Mouse (Mus musculus) erythroid progenitor cell, adult 5-6 weeks (primary cell): ENCODE data around the gene Gm28038. TPM values are rescaled to one million over a fixed set of nuclear protein-coding genes. Genes with fewer than 3 reads are reported as not detected.

Experiments used
- ATAC-seq: replicated peaks from 2 replicates; pipeline ENCODE4 v1.8.0; 2016; ENCODE audit warnings: moderate number of reproducible peaks, mild to moderate bottlenecking, moderate TSS enrichment, inconsistent platforms; ENCODE audit not compliant: poor library complexity, low FRiP score, severe bottlenecking
- total RNA-seq, 2 experiments: library from RNA; stranded (forward) in 1 of 2; stranded (reverse) in 1 of 2; fragments of 150-400 nt in 1 of 2; fragments of 186-747, 209-891 nt in 1 of 2; gene quantifications; 2 replicates each; pipeline versions ENCODE4 v1.2.3 to v1.2.4; 2015 to 2017; ENCODE audit warnings: low replicate concordance in 2 of 2

The Gm28038 gene
- total RNA-seq, 2 experiments from 2014 or later, result not detected

- no peak for ATAC-seq
These were observed 56.3 kb downstream of the Gm28038 start for GRCm38 (mm10) chr2:30337179-30337578.

- ATAC-seq, result no peak
These were observed 61.2 kb downstream of the Gm28038 start for GRCm38 (mm10) chr2:30342061-30342460.

- ATAC-seq, result no peak
These were observed 61.7 kb downstream of the Gm28038 start for GRCm38 (mm10) chr2:30342544-30342943.

- ATAC-seq, result no peak
These were observed 62.8 kb downstream of the Gm28038 start for GRCm38 (mm10) chr2:30343601-30344137.

- ATAC-seq, result no peak
These were observed 65.3 kb downstream of the Gm28038 start for GRCm38 (mm10) chr2:30345971-30346676.

- ATAC-seq, result no peak
These were observed 68.4 kb downstream of the Gm28038 start for GRCm38 (mm10) chr2:30349196-30349595.

Other genes with a start within 250 kb of the Gm28038 start
- 2.1 and 3.2 TPM in 2 replicates for gene Wdr34, start 232.2 kb upstream of the Gm28038 start, total RNA-seq (2015; ENCODE audit: low replicate concordance)
- gene Wdr34, start 232.2 kb upstream of the Gm28038 start, total RNA-seq (2017; ENCODE audit: low replicate concordance), result 0.26 TPM in 1 of 2 replicates, not detected in the other
- 56.2 and 60.5 TPM in 2 replicates for gene Set, start 223.7 kb upstream of the Gm28038 start, total RNA-seq (2015; ENCODE audit: low replicate concordance)
- 155 and 219 TPM in 2 replicates for gene Set, start 223.7 kb upstream of the Gm28038 start, total RNA-seq (2017; ENCODE audit: low replicate concordance)
- not detected in 2 replicates for gene Pkn3, start 203.4 kb upstream of the Gm28038 start, total RNA-seq (2015; ENCODE audit: low replicate concordance)
- not detected in 2 replicates for gene Pkn3, start 203.4 kb upstream of the Gm28038 start, total RNA-seq (2017; ENCODE audit: low replicate concordance)
- 8.6 and 13.4 TPM in 2 replicates for gene Zdhhc12, start 187.4 kb upstream of the Gm28038 start, total RNA-seq (2015; ENCODE audit: low replicate concordance)
- gene Zdhhc12, start 187.4 kb upstream of the Gm28038 start, total RNA-seq (2017; ENCODE audit: low replicate concordance), result 2.3 and 4.0 TPM in 2 replicates
- gene Zer1, start 156.5 kb upstream of the Gm28038 start, total RNA-seq (2015; ENCODE audit: low replicate concordance), result 10.9 and 27.4 TPM in 2 replicates
- 6.7 and 11.7 TPM in 2 replicates for gene Zer1, start 156.5 kb upstream of the Gm28038 start, total RNA-seq (2017; ENCODE audit: low replicate concordance)
- 4.7 and 9.2 TPM in 2 replicates for gene Tbc1d13, start 147.3 kb upstream of the Gm28038 start, total RNA-seq (2015; ENCODE audit: low replicate concordance)
- 4.8 and 13.2 TPM in 2 replicates for gene Tbc1d13, start 147.3 kb upstream of the Gm28038 start, total RNA-seq (2017; ENCODE audit: low replicate concordance)
- gene Endog, start 109.5 kb upstream of the Gm28038 start, total RNA-seq (2015; ENCODE audit: low replicate concordance), result not detected in 2 replicates
- gene Endog, start 109.5 kb upstream of the Gm28038 start, total RNA-seq (2017; ENCODE audit: low replicate concordance), result 1.7 TPM in 1 of 2 replicates, not detected in the other
- 2.9 and 10.5 TPM in 2 replicates for gene Spout1, start 102.6 kb upstream of the Gm28038 start, total RNA-seq (2015; ENCODE audit: low replicate concordance)
- 3.5 and 7.6 TPM in 2 replicates for gene Spout1, start 102.6 kb upstream of the Gm28038 start, total RNA-seq (2017; ENCODE audit: low replicate concordance)
- 3.2 TPM in 1 of 2 replicates, not detected in the other for gene Kyat1, start 75.2 kb upstream of the Gm28038 start, total RNA-seq (2015; ENCODE audit: low replicate concordance)
- gene Kyat1, start 75.2 kb upstream of the Gm28038 start, total RNA-seq (2017; ENCODE audit: low replicate concordance), result 1.8 and 2.3 TPM in 2 replicates
- 9.6 and 11.9 TPM in 2 replicates for gene Lrrc8a, start 43.3 kb upstream of the Gm28038 start, total RNA-seq (2015; ENCODE audit: low replicate concordance)
- gene Lrrc8a, start 43.3 kb upstream of the Gm28038 start, total RNA-seq (2017; ENCODE audit: low replicate concordance), result 6.9 and 10.7 TPM in 2 replicates
- not detected in 2 replicates for gene Gm28035, start 40.5 kb upstream of the Gm28038 start, total RNA-seq (2015; ENCODE audit: low replicate concordance)
- gene Gm28035, start 40.5 kb upstream of the Gm28038 start, total RNA-seq (2017; ENCODE audit: low replicate concordance), result 0.13 TPM in 1 of 2 replicates, not detected in the other
- 6.1 and 11.3 TPM in 2 replicates for gene Phyhd1, start 14.8 kb upstream of the Gm28038 start, total RNA-seq (2015; ENCODE audit: low replicate concordance)
- gene Phyhd1, start 14.8 kb upstream of the Gm28038 start, total RNA-seq (2017; ENCODE audit: low replicate concordance), result 2.8 and 9.6 TPM in 2 replicates
- 1.3 TPM in 1 of 2 replicates, not detected in the other for gene Dolk, start 5.3 kb downstream of the Gm28038 start, total RNA-seq (2015; ENCODE audit: low replicate concordance)
- gene Dolk, start 5.3 kb downstream of the Gm28038 start, total RNA-seq (2017; ENCODE audit: low replicate concordance), result 1.0 TPM in 1 of 2 replicates, not detected in the other
- 15.5 and 19.3 TPM in 2 replicates for gene Nup188, start 5.4 kb downstream of the Gm28038 start, total RNA-seq (2015; ENCODE audit: low replicate concordance)
- gene Nup188, start 5.4 kb downstream of the Gm28038 start, total RNA-seq (2017; ENCODE audit: low replicate concordance), result 12.1 and 13.9 TPM in 2 replicates
- 6.5 and 8.4 TPM in 2 replicates for gene Sh3glb2, start 78.3 kb downstream of the Gm28038 start, total RNA-seq (2015; ENCODE audit: low replicate concordance)
- 5.4 and 10.8 TPM in 2 replicates for gene Sh3glb2, start 78.3 kb downstream of the Gm28038 start, total RNA-seq (2017; ENCODE audit: low replicate concordance)
- gene Miga2, start 83.2 kb downstream of the Gm28038 start, total RNA-seq (2015; ENCODE audit: low replicate concordance), result 3.8 and 7.2 TPM in 2 replicates
- 12.4 and 18.7 TPM in 2 replicates for gene Miga2, start 83.2 kb downstream of the Gm28038 start, total RNA-seq (2017; ENCODE audit: low replicate concordance)
- gene Dolpp1, start 111.2 kb downstream of the Gm28038 start, total RNA-seq (2015; ENCODE audit: low replicate concordance), result 4.6 and 14.1 TPM in 2 replicates
- gene Dolpp1, start 111.2 kb downstream of the Gm28038 start, total RNA-seq (2017; ENCODE audit: low replicate concordance), result 5.4 and 20.9 TPM in 2 replicates
- gene Crat, start 134.8 kb downstream of the Gm28038 start, total RNA-seq (2015; ENCODE audit: low replicate concordance), result 80.9 and 111 TPM in 2 replicates
- 33.9 and 79.7 TPM in 2 replicates for gene Crat, start 134.8 kb downstream of the Gm28038 start, total RNA-seq (2017; ENCODE audit: low replicate concordance)
- gene Ptpa, start 135.0 kb downstream of the Gm28038 start, total RNA-seq (2015; ENCODE audit: low replicate concordance), result 118 and 151 TPM in 2 replicates
- gene Ptpa, start 135.0 kb downstream of the Gm28038 start, total RNA-seq (2017; ENCODE audit: low replicate concordance), result 103 and 168 TPM in 2 replicates
- not detected in 2 replicates for gene Ier5l, start 193.2 kb downstream of the Gm28038 start, total RNA-seq (2015; ENCODE audit: low replicate concordance)
- 0.51 TPM in 1 of 2 replicates, not detected in the other for gene Ier5l, start 193.2 kb downstream of the Gm28038 start, total RNA-seq (2017; ENCODE audit: low replicate concordance)